Mouse (Mus musculus) embryo, embryonic 11 days (tissue): ENCODE results near the gene Klrb1.
"Not testable (repeated sequence)": the region's sequence is repeated elsewhere in the genome, so short reads cannot be mapped to it uniquely, and the experiment has no call there.

Experiments used
- DNase-seq: peaks from one replicate; pipeline ENCODE4 v3.0.0-alpha.2; 2015

Klrb1 gene

GRCm38 (mm10) chr6:128722959-128723358, at the start of gene Klrb1:
Klrb1 (minus strand) TSS chr6:128723059.
- no peak for DNase-seq

GRCm38 (mm10) chr6:128769481-128770253, 46.8 kb upstream of the Klrb1 start:
- DNase-seq: peak; percentile 59

DNA sequence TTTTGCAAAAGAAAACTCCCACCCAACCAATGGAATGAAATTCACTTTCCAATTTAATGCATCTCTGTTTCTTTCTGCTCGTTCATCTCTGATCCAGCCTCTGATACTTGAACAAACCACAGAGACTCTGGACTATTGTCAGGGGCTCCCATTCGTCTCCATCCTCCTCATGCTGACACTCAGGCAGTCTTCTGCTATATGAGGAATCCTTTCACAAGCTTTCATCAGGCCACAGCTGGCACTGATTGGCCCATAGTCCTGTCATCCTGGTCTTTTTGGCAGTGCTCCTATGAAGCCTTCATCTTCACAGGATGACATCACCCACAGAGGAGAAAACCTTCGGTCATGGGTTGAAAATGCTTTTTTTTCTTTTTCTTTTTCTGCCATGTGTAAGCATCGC, 45.2 kb upstream of the Klrb1 start:
- DNase-seq: no peak

- DNase-seq: peak; percentile 81
Observed at GRCm38 (mm10) chr6:128766486-128767254, 43.8 kb upstream of the Klrb1 start.

DNA sequence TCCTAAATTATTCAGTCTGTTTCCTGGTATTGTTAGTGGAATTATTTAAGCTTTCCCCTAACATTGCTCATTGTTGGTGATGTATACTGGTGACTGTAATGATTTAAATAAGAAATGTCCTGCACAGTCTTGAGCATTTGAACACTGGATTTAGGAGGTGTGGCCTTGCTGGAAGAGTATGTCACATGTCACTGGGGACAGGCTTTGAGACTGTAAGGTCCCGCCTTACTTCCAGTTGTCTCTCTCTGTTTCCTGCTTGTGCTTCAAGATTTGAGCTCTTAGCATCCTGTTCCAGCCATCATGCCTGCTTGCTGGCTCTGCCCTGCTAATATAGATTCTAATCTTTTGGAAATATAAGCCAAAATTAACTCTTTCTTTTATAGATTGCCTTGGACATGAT, 42.4 kb upstream of the Klrb1 start:
- no peak for DNase-seq

GRCm38 (mm10) chr6:128764598-128764997, 41.7 kb upstream of the Klrb1 start:
- DNase-seq: no peak

GRCm38 (mm10) chr6:128763736-128764523, 41.1 kb upstream of the Klrb1 start:
- peak; percentile 95 for DNase-seq

DNA sequence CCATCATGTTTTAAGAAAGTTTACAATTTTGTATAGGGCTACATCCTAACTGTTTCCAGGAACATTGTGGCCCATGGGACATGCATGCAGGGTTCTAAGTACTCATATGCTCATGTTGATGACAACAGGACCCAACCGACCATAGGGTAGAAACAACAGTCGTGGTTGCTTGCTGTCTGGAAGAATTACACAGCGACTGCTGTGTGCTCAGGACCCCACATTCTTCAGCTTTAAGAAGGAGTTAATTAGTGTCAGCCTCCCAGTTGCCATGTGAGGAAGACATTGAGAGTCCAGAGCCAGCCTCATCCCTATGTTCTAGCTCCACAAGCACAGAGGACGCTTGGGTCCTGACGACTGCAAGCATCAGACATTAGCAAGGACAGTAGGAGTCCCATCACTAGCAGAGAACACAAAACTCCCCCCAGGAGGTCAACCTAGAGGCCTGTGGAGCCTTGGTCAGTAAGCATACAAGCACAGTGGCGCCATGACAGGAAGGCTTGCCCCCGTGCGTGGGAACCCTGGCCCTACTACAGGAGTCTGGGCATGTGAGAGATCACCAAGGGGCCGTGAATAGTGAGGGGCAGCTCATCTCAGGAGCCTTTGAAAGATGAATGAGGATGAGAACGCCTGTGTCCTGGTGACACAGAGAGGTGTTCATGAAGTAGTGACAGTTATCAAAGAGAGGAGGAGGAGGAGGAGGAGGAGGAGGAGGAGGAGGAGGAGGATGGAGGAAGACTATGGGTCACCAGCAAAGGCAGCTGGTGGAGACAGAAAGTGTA, 40.2 kb upstream of the Klrb1 start:
- DNase-seq: not testable (repeated sequence)

- DNase-seq: peak; percentile 14
Observed at GRCm38 (mm10) chr6:128761144-128761540, 38.3 kb upstream of the Klrb1 start.

- peak; percentile 75 for DNase-seq
Observed at GRCm38 (mm10) chr6:128760416-128761143, 37.7 kb upstream of the Klrb1 start.

- peak; percentile 85 for DNase-seq
Observed at GRCm38 (mm10) chr6:128760016-128760415, 37.2 kb upstream of the Klrb1 start.

DNA sequence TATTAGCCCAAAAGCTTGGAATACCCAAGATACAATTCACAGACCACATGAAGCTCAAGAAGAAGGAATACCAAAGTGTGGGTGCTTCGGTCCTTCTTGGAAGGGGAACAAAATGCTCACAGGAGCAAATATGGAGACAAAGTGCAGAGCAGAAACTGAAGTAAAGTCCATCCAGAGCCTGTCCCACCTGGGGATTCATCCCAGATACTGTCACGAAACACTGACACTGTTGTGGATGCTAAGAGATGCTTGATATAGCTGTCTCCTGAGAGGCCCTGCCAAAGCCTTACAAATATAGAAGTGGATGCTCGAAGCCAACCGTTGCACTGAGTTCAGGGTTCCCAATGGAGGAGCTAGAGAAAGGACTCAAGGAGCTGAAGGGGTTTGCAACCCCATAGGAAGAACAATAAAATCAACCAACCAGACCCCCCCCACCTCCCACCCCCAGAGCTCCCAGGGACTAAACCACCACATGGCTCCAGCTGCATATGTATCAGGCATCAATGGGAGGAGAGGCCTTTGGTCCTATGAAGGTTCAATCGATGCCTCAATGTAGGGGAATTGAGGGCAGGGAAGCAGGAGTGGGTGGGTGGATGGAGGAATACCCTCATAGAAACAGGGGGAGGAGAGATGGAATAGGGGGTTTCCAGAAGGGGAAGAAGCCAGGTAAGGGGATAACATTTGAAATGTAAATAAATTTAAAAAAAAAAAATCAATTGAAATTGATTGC, 36.5 kb upstream of the Klrb1 start:
- peak; percentile 16 for DNase-seq

GRCm38 (mm10) chr6:128755402-128755763, 32.5 kb upstream of the Klrb1 start:
- DNase-seq: not testable (repeated sequence)

- DNase-seq: not testable (repeated sequence)
Observed at GRCm38 (mm10) chr6:128754748-128755401, 32.0 kb upstream of the Klrb1 start.

GRCm38 (mm10) chr6:128754265-128754664, 31.4 kb upstream of the Klrb1 start:
- peak; percentile 11 for DNase-seq

- peak; percentile 82 for DNase-seq
Observed at GRCm38 (mm10) chr6:128753610-128754224, 30.9 kb upstream of the Klrb1 start.

- not testable (repeated sequence) for DNase-seq
Observed at GRCm38 (mm10) chr6:128747006-128747405, 24.1 kb upstream of the Klrb1 start.

GRCm38 (mm10) chr6:128737445-128737844, 14.6 kb upstream of the Klrb1 start:
- DNase-seq: no peak

GRCm38 (mm10) chr6:128736100-128736499, 13.2 kb upstream of the Klrb1 start:
- DNase-seq: no peak

DNA sequence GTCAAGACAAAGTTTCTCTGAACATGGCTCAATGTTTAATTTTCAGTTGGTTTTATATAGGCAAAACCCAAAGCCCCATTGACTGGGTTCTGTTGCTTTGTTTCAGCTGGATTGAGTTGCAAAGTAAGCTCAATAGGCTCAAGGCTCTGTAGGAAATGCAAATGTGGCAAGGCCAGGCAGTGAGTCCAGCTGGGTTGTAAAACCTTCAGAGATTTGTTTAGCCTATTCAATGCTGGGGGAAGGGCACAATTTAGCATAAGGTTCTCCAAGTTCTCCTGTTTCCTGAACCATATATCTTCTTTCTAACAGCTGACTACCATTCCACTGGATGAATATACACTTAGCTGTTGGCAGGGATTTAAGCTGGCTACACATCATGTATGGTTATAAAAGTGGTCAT, 12.0 kb upstream of the Klrb1 start:
- peak; percentile 9 for DNase-seq
